In genomic region chr8:117498179-117498914, GRCm38 (mm10) we compare ENCODE assay signal across 8 mouse cellular contexts. TPM values are rescaled to one million over a fixed set of nuclear protein-coding genes. Genes with fewer than 3 reads are reported as not detected.
DNase-seq lines count a peak whose midpoint lies in the region; ATAC-seq lines count a peak whose summit lies in the region.

Plcg2 (plus strand) TSS chr8:117498291.

- peak; percentile 28 for DNase-seq in layer of hippocampus, adult 11-12 months (ENCODE audit: low spot score)
- DNase-seq in layer of hippocampus, postnatal 14 days (ENCODE audit: low spot score in 2 of 2): no peak
- DNase-seq in embryo, embryonic 9.5 days (ENCODE audit: extremely low spot score): peak; percentile 53
- DNase-seq in lung, postnatal 10 days: peak; percentile 52
- DNase-seq in ovary, postnatal 10 days (ENCODE audit: low spot score): peak; percentile 4
- peak; percentile 42 for DNase-seq in urinary bladder, adult 2 months (ENCODE audit: low spot score)

- H3K9me3 ChIP-seq in heart, embryonic 12.5 days (replicated peaks): no peaks in the 10 kb centered on the region
- H3K9me3 ChIP-seq in kidney, embryonic 15.5 days (replicated peaks): no peaks in the 10 kb centered on the region

- H3K4me2 ChIP-seq in heart, embryonic 12.5 days: peak within 1 kb of the TSS; percentile 95
- peak within 1 kb of the TSS; percentile 100 for H3K4me2 ChIP-seq in kidney, embryonic 15.5 days

- ATAC-seq in heart, embryonic 12.5 days (ENCODE audit: insufficient number of reproducible peaks, low FRiP score): peak; percentile 59
- peak; percentile 75 for ATAC-seq in kidney, embryonic 15.5 days (replicated peaks; ENCODE audit: low FRiP score)

- peak within 1 kb of the TSS; percentile 62 for H3K4me3 ChIP-seq in heart, embryonic 12.5 days
- H3K4me3 ChIP-seq in kidney, embryonic 15.5 days (replicated peaks): peak within 1 kb of the TSS; percentile 69

- peak within 1 kb of the TSS; percentile 79 for H3K9ac ChIP-seq in heart, embryonic 12.5 days
- H3K9ac ChIP-seq in kidney, embryonic 15.5 days: peak within 1 kb of the TSS; percentile 62

- under 1% methylated on average over 62 of the region's 62 CpGs for WGBS in heart, embryonic 12.5 days
- under 1% methylated on average over 62 of the region's 62 CpGs for WGBS in kidney, embryonic 15.5 days

- peaks cover 18% of the 10 kb centered on the region for H3K27me3 ChIP-seq in heart, embryonic 12.5 days (replicated peaks)
- H3K27me3 ChIP-seq in kidney, embryonic 15.5 days: peaks cover 34% of the 10 kb centered on the region

- H3K4me1 ChIP-seq in heart, embryonic 12.5 days (replicated peaks): peaks cover 26% of the 10 kb centered on the region
- H3K4me1 ChIP-seq in kidney, embryonic 15.5 days: peaks cover 16% of the 10 kb centered on the region

- H3K36me3 ChIP-seq in heart, embryonic 12.5 days: no peaks in the 10 kb centered on the region
- no peaks in the 10 kb centered on the region for H3K36me3 ChIP-seq in kidney, embryonic 15.5 days

- no peak within 1 kb of the TSS for H3K27ac ChIP-seq in heart, embryonic 12.5 days (ENCODE audit: poor library complexity, severe bottlenecking)
- no peak within 1 kb of the TSS for H3K27ac ChIP-seq in kidney, embryonic 15.5 days

RNA-seq across cellular contexts. Expression of gene Plcg2, which starts in this region (rescaled TPM):
- 1 to 10 TPM; 3.2 to 3.9 TPM for total RNA-seq in layer of hippocampus, postnatal 14 days (2021)
- 8.4 and 9.2 TPM in 2 replicates for polyA plus RNA-seq in heart, embryonic 12.5 days (2016; fragmentation: Nextera tagmentation; extraction: Ambion mirVana)
- 5.1 and 6.0 TPM in 2 replicates for polyA plus RNA-seq in kidney, embryonic 15.5 days (2015; fragmentation: Nextera tagmentation; extraction: Ambion mirVana)
- polyA plus RNA-seq in urinary bladder, adult 2 months (2012; rRNA removed): 7.2 and 9.6 TPM in 2 replicates

Comparison
In these comparisons a context has a peak if more than half of its experiments do, and no peak if none do; other contexts are left out.
1. DNase-seq: peak in layer of hippocampus, adult 11-12 months (single experiment), embryo, embryonic 9.5 days (single experiment), lung, postnatal 10 days (single experiment), ovary, postnatal 10 days (single experiment) and urinary bladder, adult 2 months (single experiment); none in layer of hippocampus, postnatal 14 days (0 of 2).